Mouse (Mus musculus): ENCODE measurements around the gene Synpo2. TPM values are rescaled to one million over a fixed set of nuclear protein-coding genes. Genes with fewer than 3 reads are reported as not detected.

Synpo2 gene
- polyA plus RNA-seq, 1 experiment from 2014 or later: 1.4 TPM

DNA sequence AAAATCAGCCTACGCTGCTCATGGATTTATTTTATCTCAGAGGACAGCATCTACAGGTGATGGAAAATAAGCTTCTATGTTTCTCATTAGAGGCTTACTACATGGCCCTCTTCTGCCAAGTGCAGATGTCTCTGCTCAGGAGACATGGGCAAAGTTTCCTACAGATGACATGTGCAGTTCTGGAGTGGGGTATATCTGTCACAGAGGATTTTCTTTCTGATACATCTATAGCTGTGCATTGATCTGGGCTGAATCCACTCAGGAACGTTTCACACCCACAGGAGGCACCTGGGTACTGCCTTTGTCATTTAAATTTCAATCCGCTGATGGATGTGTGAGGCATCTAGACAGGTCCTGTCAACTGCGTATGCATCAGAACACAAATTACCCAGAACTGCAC lies 42.2 kb downstream of the Synpo2 start:
- no peaks in the 10 kb centered on the region for H3K36me3 ChIP-seq (replicated peaks)
- H3K9ac ChIP-seq: no peak overlapping the region
- no peaks in the 10 kb centered on the region for H3K9me3 ChIP-seq
- ATAC-seq (replicated peaks): no peak
- H3K4me3 ChIP-seq: no peak overlapping the region
- no peak overlapping the region for H3K27ac ChIP-seq
- H3K4me1 ChIP-seq: no peaks in the 10 kb centered on the region
- no peak overlapping the region for H3K4me2 ChIP-seq
- H3K27me3 ChIP-seq (replicated peaks): no peaks in the 10 kb centered on the region
- WGBS: 64% methylated on average over 4 of the region's 4 CpGs

DNA sequence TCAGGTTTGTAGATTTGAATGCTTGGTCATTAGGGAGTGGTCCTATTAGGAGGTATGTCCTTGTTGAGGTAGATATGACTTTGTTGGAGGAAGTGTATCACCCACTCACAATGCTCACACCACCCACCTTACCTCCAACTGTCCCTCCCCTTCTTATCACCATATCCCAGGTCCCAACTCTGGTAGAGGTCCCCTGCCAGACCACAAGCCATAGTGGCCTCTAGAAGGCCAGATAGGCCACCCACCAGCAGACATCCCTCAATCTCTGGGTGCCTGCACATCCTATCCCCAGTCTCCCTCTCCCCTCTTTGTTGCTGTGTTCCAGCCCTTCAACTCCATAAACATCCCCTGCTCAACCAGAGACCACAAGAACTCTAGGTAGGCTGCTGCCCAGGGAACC lies 44.3 kb downstream of the Synpo2 start:
- no peaks in the 10 kb centered on the region for H3K27me3 ChIP-seq (replicated peaks)
- H3K4me2 ChIP-seq: no peak overlapping the region
- H3K27ac ChIP-seq: no peak overlapping the region
- H3K9ac ChIP-seq: no peak overlapping the region
- H3K9me3 ChIP-seq: no peaks in the 10 kb centered on the region
- ATAC-seq (replicated peaks): no peak
- H3K4me1 ChIP-seq: no peaks in the 10 kb centered on the region
- H3K36me3 ChIP-seq (replicated peaks): no peaks in the 10 kb centered on the region
- no peak overlapping the region for H3K4me3 ChIP-seq

DNA sequence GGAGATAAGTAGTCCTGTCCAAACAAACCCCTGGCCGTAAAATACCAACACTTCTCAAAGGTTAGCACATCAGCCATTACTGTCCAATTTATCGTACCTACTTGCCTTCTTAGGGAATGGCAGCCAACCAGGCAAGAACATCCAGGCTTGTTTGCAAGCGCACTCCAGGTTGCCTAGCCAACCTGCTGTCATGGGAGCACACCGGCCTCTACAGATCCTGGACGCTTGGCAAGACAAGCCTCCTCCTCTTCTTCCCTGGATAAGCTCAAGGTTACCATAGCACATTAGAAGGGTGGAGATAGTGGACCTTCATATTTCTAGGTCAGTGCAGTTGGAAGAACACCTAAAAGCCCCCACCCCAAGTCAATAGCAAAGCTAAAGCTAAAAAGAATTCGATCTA lies 45.6 kb downstream of the Synpo2 start:
- H3K9ac ChIP-seq: no peak overlapping the region
- no peak overlapping the region for H3K27ac ChIP-seq
- no peak overlapping the region for H3K4me3 ChIP-seq
- 79% methylated on average over 6 of the region's 6 CpGs for WGBS
- no peak for ATAC-seq (replicated peaks)
- no peak overlapping the region for H3K4me2 ChIP-seq
- H3K4me1 ChIP-seq: no peaks in the 10 kb centered on the region
- H3K36me3 ChIP-seq (replicated peaks): no peaks in the 10 kb centered on the region
- no peaks in the 10 kb centered on the region for H3K9me3 ChIP-seq
- no peaks in the 10 kb centered on the region for H3K27me3 ChIP-seq (replicated peaks)

DNA sequence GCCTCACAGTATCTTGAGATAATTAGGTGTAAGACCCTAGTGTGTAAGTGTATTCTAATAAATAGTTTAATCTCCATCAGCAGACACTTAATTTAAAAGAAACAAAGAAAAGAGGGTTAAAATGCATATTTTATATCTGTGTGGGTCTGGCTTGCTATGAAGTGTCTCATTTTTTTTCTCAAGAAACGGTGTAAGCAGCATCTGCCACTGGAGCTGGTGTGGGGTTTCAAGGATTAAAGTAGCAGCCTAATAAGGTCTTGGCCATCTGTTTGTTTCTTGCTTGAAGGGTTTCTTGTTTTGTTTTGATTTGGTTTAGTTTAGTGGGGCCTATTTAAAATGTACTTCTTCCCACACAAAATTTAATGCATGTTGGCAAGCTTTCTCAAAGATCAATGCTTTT lies 46.1 kb downstream of the Synpo2 start:
- Histone ChIP-seq H3K4me1 (no peaks in the 10 kb centered on the region), H3K9ac (no peak overlapping the region), H3K36me3 (replicated peaks) (no peaks in the 10 kb centered on the region), H3K4me3 (no peak overlapping the region), H3K27ac (no peak overlapping the region), H3K4me2 (no peak overlapping the region), H3K9me3 (no peaks in the 10 kb centered on the region), H3K27me3 (replicated peaks) (no peaks in the 10 kb centered on the region)
- WGBS: 42% methylated on average over 1 of the region's 1 CpGs
- ATAC-seq (replicated peaks): no peak

DNA sequence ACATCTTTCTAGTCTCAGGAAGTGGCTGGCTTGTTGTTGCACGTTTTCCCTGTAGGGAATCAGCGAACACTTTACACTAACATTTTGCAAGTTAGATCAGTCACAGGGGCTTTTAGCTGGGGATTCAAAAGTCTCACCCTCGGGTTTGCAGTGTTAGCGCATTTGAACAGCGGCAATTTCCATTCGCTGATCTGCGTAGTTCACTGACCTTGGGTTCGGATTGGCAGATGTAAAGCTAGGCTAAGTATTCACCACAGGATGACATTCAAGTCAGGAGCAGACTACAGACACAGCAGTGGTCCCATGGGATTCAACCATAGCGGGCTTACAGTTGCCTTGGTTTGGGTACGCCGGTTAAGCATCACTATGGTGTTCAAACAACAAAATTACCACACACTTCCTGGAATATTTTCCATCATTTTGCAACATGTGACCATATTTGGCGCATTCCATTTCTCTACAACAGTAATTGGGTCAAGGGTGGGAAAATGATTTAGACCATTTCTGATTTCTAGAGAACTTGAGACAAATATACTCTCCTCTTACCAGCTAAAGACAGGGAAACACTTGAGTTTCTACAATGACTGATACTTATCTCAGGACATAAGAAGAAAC lies 47.2 kb downstream of the Synpo2 start:
- Histone ChIP-seq H3K27me3 (replicated peaks) (no peaks in the 10 kb centered on the region), H3K9ac (no peak overlapping the region), H3K36me3 (replicated peaks) (no peaks in the 10 kb centered on the region), H3K27ac (no peak overlapping the region), H3K4me3 (no peak overlapping the region), H3K4me2 (no peak overlapping the region), H3K9me3 (no peaks in the 10 kb centered on the region), H3K4me1 (no peaks in the 10 kb centered on the region)
- 76% methylated on average over 12 of the region's 12 CpGs for WGBS
- ATAC-seq (replicated peaks): no peak

DNA sequence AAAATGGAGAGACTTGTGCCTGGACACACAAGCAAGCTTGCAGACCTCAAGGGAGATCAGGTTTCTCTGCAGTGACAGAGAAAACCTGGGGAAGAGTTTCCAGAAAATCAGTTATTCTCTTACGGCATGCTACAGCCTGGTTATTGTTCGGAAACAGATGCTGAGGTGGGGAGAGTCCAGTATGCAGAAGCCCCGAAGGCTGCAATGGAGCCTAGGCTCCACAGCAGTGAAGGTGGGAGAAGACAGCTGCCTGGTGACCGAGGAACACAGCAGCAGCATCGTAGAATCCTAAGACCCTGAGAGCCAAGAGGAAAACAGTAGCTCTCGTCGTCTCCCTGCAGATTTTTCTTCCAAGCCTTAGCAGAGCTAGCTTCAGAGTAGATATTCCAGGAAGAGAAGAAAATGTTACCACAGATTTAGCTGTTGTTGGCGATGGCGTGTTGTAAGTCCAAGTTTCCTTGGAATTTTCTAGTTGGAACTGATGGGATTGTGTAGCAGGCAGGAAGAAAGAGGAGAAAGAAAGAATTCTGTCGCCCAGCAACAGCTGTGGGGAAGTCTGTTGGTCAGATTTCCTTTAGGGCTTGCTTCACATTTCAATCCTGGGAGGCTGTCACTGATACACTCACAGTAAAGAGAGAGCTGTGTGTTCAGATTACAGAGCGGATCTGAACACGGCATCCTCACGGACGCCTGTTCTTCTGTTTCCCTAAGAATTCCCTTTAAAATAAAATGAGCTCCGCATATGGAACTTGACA lies 48.4 kb downstream of the Synpo2 start:
- Histone ChIP-seq H3K9ac (no peak overlapping the region), H3K27me3 (replicated peaks) (no peaks in the 10 kb centered on the region), H3K9me3 (no peaks in the 10 kb centered on the region), H3K4me3 (no peak overlapping the region), H3K36me3 (replicated peaks) (no peaks in the 10 kb centered on the region), H3K27ac (no peak overlapping the region), H3K4me2 (no peak overlapping the region), H3K4me1 (no peaks in the 10 kb centered on the region)
- 73% methylated on average over 15 of the region's 15 CpGs for whole genome bisulfite sequencing
- no peak for ATAC-seq (replicated peaks)

DNA sequence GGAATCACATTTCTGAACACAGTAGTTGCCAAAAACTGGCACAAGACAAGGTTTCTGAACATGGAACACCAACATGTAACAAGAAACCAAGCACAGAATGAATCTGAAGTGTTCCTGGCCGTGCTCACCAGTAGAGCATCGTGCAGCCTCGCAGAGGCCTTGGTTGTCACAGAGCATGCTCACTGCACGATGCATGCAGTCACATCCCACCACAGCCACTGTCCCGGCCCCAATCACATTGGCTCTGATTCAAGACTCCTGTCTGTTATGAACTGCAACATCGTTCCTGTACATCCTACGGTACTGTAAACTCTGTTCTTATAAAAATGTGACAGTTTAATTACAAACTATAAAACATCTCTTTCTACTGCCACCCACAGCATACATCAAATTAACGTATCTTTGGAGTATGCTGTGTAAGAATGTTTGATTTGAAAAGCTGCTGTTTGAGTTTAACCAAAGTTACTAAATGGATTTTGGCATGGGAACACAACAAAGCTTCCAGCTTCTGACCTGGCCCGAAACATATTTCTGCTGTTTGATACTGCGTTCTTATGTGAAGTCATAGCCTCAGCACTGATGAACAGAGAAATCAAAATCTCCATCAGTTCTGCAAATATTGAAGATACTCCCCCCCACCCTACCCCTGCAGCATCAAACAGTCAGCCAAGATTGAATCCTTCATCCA lies 50.6 kb downstream of the Synpo2 start:
- WGBS: 88% methylated on average over 10 of the region's 10 CpGs
- no peaks in the 10 kb centered on the region for H3K36me3 ChIP-seq (replicated peaks)
- no peak overlapping the region for H3K9ac ChIP-seq
- no peak overlapping the region for H3K4me2 ChIP-seq
- H3K4me3 ChIP-seq: no peak overlapping the region
- H3K4me1 ChIP-seq: no peaks in the 10 kb centered on the region
- ATAC-seq (replicated peaks): no peak
- no peak overlapping the region for H3K27ac ChIP-seq
- no peaks in the 10 kb centered on the region for H3K9me3 ChIP-seq
- H3K27me3 ChIP-seq (replicated peaks): no peaks in the 10 kb centered on the region

DNA sequence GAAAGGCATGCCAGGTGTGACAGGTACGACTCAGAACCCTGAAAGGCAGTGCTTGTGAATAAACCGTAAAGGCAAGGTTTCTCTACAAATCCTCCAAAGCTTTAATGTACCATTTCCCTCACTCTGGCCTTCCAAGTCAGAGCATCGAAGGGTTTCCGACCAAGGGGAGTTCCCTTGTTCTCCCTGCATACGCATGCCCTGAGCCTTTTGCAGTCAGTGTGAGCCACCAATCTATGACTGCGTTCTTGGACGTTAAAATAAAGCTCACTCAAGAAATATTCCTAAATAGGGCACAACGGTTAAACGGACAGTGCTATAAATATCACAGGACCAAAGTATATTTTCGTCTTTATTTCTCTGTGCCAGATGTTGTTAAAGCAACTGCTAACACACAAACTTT lies 51.7 kb downstream of the Synpo2 start:
- H3K27me3 ChIP-seq (replicated peaks): no peaks in the 10 kb centered on the region
- no peak for ATAC-seq (replicated peaks)
- H3K4me2 ChIP-seq: no peak overlapping the region
- no peak overlapping the region for H3K9ac ChIP-seq
- 93% methylated on average over 10 of the region's 10 CpGs for WGBS
- H3K36me3 ChIP-seq (replicated peaks): no peaks in the 10 kb centered on the region
- H3K4me3 ChIP-seq: no peak overlapping the region
- no peaks in the 10 kb centered on the region for H3K4me1 ChIP-seq
- H3K27ac ChIP-seq: no peak overlapping the region
- no peaks in the 10 kb centered on the region for H3K9me3 ChIP-seq

DNA sequence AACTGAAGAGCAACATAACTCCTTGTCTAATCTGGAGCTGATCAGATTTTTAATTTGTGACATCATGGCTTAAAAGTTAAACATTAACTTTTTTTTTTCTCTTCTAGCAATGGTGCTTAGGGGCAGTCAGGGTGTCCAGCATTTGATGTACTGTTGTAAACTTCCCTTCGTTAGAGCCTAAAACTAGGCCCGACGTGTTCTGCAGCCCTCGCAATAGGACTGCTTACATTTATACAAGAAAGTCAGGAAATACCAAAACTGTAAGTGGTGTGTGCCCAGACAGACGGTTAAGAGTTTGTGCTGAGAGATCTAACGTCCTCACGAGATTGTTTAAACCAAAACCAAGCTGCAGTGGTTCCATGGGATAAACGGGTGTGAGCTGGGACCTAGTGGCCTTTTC lies 56.4 kb downstream of the Synpo2 start:
- H3K4me3 ChIP-seq: no peak overlapping the region
- H3K4me1 ChIP-seq: no peaks in the 10 kb centered on the region
- no peaks in the 10 kb centered on the region for H3K27me3 ChIP-seq (replicated peaks)
- H3K9ac ChIP-seq: no peak overlapping the region
- 85% methylated on average over 8 of the region's 8 CpGs for WGBS
- ATAC-seq (replicated peaks): no peak
- H3K36me3 ChIP-seq (replicated peaks): no peaks in the 10 kb centered on the region
- no peaks in the 10 kb centered on the region for H3K9me3 ChIP-seq
- H3K4me2 ChIP-seq: no peak overlapping the region
- H3K27ac ChIP-seq: no peak overlapping the region

DNA sequence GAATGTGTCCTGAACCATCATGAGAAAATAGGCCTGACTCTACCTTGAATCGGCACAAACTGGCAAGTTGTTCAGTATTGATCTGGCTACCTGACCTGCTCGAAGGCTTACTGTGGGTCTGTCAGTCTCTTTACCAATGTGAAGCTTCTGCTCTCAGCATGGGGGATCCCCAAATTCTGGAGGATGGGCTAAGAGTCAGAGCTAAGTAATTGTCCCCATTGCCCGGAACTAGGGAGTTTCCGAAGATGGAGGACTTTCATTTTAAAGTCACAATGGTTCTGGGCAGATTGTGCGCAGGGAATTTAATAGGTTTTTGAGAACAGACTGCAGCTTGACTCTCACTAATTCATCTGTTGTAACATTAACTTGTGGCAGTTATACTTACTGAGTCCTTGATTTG lies 56.9 kb downstream of the Synpo2 start:
- 84% methylated on average over 5 of the region's 5 CpGs for WGBS

DNA sequence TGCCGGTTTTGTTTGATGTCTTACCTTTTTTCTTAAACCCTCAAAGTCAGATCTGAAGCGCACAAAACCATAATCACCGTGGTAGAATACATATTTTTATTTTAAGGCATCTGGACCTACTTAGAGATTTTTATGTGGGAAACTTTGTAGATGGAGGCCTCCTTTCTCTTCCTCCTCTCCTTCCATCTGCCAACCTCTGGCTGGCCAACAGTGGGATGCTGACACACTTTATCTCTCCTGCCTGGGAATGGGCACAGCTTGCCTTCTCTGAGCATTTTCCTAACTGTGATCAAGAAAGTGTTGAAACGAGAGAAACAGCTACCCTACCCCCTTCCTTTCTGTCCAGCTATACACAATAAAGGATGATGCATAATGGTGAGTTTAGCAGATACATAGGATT lies 57.5 kb downstream of the Synpo2 start:
- no peaks in the 10 kb centered on the region for H3K36me3 ChIP-seq (replicated peaks)
- ATAC-seq (replicated peaks): no peak
- WGBS: 78% methylated on average over 4 of the region's 4 CpGs

More for the DNA sequence above, 56.9 kb downstream of the Synpo2 start:
- no peaks in the 10 kb centered on the region for H3K9me3 ChIP-seq
- no peaks in the 10 kb centered on the region for H3K36me3 ChIP-seq (replicated peaks)
- H3K4me1 ChIP-seq: no peaks in the 10 kb centered on the region
- H3K27ac ChIP-seq: no peak overlapping the region
- no peaks in the 10 kb centered on the region for H3K27me3 ChIP-seq (replicated peaks)
- ATAC-seq (replicated peaks): no peak
- no peak overlapping the region for H3K4me3 ChIP-seq
- H3K4me2 ChIP-seq: no peak overlapping the region
- no peak overlapping the region for H3K9ac ChIP-seq

DNA sequence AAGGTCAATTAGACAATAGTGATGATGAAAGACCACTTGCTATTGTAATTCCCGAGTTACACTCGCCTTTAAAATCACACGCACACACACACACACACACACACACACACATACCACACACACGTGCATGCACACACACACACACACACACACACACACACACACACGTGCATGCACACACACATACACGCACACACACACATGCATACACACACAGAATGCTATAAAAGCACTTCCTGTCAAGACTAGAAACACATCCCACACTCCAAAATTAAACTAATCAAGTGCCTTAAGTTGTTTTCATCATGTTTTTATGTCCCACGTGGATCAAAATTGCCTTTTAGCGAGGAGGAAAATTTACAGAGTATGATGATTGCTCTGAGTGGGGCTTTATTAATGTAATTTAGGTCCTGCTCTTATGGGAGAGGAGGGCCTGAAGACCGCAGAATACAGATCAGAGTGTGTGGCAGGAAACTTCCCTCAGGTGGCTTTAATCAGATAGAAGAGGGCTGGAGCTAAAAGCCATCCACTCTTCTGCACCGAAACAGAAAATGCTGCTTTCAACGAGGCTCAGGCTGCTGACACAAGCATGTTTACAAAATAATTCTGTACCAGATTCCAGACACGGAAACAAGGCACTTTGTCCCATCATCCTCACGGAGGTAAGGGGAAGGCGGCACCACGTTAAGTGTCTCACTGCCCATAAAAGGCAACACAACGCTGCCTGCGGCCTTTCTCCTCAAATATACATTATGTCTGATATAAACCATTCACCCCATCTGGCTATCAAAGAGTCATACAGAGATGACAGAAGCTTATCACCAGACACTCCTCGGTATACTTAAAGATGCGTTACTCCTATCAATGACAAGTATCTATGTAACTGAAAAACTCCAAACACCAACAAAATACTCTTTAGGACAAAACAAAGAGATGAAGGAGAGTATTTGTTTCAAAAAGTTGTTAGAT lies 59.3 kb downstream of the Synpo2 start:
- Histone ChIP-seq H3K9me3 (no peaks in the 10 kb centered on the region), H3K27me3 (replicated peaks) (no peaks in the 10 kb centered on the region), H3K4me2 (no peak overlapping the region), H3K4me1 (no peaks in the 10 kb centered on the region), H3K9ac (no peak overlapping the region), H3K27ac (no peak overlapping the region), H3K4me3 (no peak overlapping the region), H3K36me3 (replicated peaks) (no peaks in the 10 kb centered on the region)
- whole genome bisulfite sequencing: 80% methylated on average over 19 of the region's 19 CpGs
- no peak for ATAC-seq (replicated peaks)

More for the DNA sequence above, 57.5 kb downstream of the Synpo2 start:
- Histone ChIP-seq H3K27me3 (replicated peaks) (no peaks in the 10 kb centered on the region), H3K9me3 (no peaks in the 10 kb centered on the region), H3K4me1 (no peaks in the 10 kb centered on the region), H3K4me2 (no peak overlapping the region), H3K4me3 (no peak overlapping the region), H3K9ac (no peak overlapping the region), H3K27ac (no peak overlapping the region)
